Mouse (Mus musculus): ENCODE measurements at regions not wholly inside any gene's neighbourhood (a gene's known extent, or its start where the extent isn't known, plus 50 kb on each side); places are given as distances from the start of the nearest gene placed in this dataset.
A peak's percentile ranks its signal among the peaks of the same experiment; 100 is the strongest.

- no peak for DNase-seq (ENCODE audit: low read depth)
Observed at GRCm38 (mm10) chr10:23052480-23053378, 232.8 kb upstream of the Tcf21 start.

DNA sequence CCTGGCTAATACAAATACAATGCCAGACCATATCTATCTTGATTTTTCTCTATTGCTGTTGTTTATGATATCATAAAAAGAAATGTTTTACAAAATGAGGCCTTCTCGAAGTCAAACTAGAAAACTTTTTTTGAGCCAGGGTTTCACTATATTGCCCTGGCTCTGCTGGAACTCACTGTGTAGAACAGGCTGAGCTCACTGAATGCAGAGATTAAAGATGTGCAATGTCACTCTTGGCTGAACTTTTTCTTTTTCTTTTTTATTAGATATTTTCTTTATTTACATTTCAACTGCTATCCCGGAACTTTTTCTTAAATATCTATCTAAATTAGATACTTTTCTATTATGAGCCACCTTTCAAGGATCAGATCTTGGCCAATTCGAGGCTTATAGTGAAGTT, 224.5 kb upstream of the Tcf21 start:
- no peak for DNase-seq (ENCODE audit: low read depth)

- DNase-seq (ENCODE audit: low read depth), result no peak
Observed at GRCm38 (mm10) chr10:23031491-23032126, 211.6 kb upstream of the Tcf21 start.

DNA sequence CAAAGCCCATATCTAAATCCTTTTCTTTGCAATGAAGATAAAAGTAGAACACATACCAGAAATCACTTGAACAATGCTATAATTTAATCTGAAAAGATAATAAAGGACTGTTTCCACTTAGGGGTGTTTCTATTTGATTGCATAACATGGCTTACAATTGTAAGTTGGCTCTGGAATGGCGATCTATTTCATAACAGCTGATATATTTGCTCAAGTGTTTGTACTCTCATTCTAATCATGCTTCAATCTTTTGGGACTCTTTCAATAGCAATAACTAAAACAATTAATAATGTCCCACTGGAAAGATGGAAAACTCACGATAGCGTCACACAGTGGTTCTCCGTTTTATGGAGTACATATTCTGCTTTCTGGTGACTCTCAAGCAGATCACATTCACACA, 208.0 kb upstream of the Tcf21 start:
- no peak for DNase-seq (ENCODE audit: low read depth)

GRCm38 (mm10) chr10:23017151-23017678, 197.2 kb upstream of the Tcf21 start:
- no peak for DNase-seq (ENCODE audit: low read depth)

GRCm38 (mm10) chr10:23015935-23016694, 196.1 kb upstream of the Tcf21 start:
- no peak for DNase-seq (ENCODE audit: low read depth)

GRCm38 (mm10) chr10:23010715-23011114, 190.7 kb upstream of the Tcf21 start:
- DNase-seq (ENCODE audit: low read depth), result no peak

GRCm38 (mm10) chr10:23010201-23010600, 190.2 kb upstream of the Tcf21 start:
- no peak for DNase-seq (ENCODE audit: low read depth)

DNA sequence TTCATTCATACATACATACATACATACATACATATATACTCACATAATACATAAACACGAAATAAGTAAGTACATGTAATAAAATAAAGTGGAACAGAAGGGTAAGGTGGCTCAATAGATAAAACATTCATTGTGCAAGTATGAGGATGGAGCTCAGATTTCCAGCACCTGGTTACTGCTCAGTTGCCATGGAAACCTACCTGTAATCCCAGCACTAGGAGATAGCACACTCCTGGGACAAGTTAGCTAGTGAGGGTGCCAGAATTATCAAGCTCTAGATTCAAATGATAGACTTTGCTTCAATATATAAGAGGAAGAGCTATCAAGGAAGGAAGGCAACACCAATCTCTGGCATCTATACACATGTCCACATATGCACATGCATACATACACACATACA, 184.8 kb upstream of the Tcf21 start:
- no peak for DNase-seq (ENCODE audit: low read depth)

GRCm38 (mm10) chr10:23003686-23004085, 183.7 kb upstream of the Tcf21 start:
- DNase-seq (ENCODE audit: low read depth), result peak; percentile 60

DNA sequence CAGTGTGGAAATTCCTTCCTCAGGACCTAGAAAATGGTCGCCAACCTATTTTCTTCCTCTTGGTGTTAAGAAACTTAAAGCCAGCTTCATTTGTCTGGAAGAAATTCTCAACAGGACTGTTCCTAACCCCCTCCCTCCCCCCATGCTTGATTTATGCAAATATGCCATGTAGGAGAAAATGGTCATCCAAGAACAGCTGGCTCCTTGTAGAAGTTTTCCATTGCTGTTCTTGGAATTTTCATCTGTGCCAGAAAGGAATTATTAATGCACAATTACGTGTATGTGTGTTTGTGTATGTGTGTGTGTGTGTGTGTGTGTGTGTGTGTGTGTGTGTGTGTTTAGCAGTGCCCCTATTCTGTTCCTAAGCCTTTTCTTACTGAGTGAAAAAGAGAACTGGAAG, 178.6 kb upstream of the Tcf21 start:
- no peak for DNase-seq (ENCODE audit: low read depth)

DNA sequence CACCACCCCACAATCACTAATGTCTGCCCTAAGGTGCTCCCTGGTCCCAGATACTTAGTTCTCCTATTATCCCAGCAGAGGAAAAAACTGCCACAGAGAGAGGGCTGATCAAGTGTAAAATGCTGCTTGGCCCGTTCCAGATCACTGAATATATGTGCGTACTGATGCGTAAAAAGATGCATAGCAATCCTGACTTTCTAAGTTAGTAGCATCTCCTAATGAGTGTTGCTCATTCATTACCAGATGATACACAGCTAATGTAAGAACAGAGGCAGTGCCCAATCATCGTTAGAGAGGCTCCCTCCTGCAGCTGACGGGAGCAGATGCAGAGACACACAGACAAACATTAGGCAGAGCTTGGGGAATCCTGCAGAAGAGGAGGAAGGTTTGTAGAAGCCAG, 177.6 kb upstream of the Tcf21 start:
- DNase-seq (ENCODE audit: low read depth), result no peak

- DNase-seq (ENCODE audit: low read depth), result no peak
Observed at GRCm38 (mm10) chr10:22993158-22993557, 173.2 kb upstream of the Tcf21 start.

DNA sequence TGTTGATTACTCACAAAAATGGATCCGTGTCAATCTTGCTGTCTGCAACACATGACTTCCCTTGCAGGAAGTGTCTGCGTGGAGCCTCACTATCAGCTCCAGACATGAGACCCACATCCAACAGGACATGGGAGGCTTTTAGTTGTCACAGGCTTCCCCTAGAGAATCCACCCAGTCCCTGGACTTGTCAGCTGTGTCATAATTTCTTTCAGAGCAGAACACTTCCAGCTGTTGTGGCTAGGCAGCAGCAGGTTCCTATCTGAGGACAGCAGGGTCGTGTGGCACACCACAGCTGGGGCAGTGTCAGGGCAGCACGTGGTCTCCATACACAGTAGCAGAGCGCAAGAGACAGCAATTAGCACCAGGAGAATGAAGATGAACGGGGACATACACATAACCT, 161.8 kb upstream of the Tcf21 start:
- no peak for DNase-seq (ENCODE audit: low read depth)

GRCm38 (mm10) chr10:22978442-22978841, 158.5 kb upstream of the Tcf21 start:
- no peak for DNase-seq (ENCODE audit: low read depth)

GRCm38 (mm10) chr10:22956956-22957355, 137.0 kb upstream of the Tcf21 start:
- peak; percentile 1 for DNase-seq (ENCODE audit: low read depth)

DNA sequence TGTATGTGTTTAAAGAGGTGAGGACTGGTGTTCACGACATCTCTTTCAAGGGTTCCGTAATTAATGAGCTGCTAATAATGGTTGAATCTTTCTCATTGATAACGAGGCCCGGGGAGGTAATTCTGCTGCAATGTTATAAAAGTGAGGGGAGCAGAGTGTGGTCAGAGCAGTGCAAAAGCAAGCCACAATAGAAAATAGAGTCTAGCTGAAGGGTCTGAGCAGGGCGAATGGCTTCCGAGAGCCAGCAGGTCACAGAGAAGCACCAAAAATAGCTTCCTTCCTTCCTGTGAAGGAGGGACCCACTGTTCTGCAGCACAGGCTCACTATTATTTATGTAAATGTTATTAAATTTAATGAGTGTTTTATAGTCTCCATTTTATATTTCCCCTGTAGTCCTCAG, 133.3 kb upstream of the Tcf21 start:
- no peak for DNase-seq (ENCODE audit: low read depth)

DNA sequence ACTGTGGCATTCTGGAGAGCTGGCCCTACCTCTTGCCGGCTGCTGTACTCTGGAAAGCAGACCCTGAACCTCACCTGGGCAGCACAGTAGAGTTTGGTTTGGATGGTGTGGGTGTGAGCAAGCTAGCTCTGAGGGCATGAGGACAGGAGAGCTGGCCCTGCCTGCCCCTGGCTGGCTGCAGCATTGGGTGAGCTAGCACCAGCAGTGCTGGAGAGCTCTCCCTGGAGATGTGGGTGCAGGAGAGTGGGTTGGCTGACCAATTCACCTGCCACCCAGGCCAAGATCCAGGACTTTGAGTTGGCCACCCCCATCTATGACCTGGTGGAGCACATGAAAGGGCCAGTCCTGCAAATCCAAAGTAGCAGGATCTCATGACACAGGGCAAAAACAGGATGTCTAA, 124.3 kb upstream of the Tcf21 start:
- DNase-seq (ENCODE audit: low read depth), result no peak

- no peak for DNase-seq (ENCODE audit: low read depth)
Observed at GRCm38 (mm10) chr10:22927977-22928376, 108.0 kb upstream of the Tcf21 start.

GRCm38 (mm10) chr10:22926099-22926498, 106.1 kb upstream of the Tcf21 start:
- no peak for DNase-seq (ENCODE audit: low read depth)

DNA sequence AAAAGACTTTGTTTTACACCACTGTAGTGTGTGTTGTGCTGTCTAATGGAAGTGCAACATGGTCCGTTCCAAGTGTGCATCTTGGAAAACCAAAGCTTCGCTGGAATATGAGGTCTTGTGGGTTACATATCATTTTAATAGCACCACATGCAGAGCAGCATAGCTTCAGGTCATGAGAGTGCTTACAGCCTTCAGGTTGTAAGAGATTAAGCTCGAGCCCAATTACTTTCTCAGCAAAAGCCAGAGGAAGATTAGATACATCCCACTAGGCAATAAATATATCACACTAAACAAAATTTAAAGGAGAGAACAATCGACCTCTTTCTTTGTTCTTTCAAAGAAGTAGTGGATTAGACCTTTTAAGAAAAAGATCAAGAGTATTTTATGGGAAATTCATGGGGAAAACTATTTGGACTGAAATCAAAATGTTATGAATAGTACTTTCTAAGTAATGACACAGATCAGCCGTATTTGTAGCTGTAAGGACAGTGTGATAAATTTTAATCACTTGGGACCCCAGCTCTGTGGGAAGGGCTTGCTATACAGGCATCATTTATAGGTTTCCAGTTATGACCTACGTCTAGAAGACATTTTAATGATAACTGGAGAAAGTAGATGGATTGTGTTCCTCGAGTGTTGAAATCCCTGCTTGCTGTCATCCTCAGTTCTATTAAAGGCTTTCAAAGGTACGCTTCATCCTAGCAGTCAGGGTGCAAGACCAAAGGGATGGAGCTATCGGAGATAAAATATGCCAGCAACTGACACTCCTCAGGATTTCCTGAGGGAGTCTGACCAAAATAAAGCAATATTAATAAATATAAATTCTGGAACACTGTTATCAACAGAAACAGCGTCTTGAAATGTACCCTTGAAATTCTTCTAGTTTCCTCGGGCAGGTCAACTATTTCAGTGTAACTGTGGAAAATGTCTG, 101.3 kb upstream of the Tcf21 start:
- DNase-seq (ENCODE audit: low read depth), result no peak
